Mouse (Mus musculus) liver, adult 2 months (tissue): ENCODE measurements at regions not wholly inside any gene's neighbourhood (a gene's known extent, or its start where the extent isn't known, plus 50 kb on each side); places are given as distances from the start of the nearest gene placed in this dataset.

Experiments used
- CTCF ChIP-seq: fragments of 200-500 bp; IDR thresholded peaks from 2 replicates; pipeline ENCODE4 v1.5.1; 2011; ENCODE audit warnings: low read depth, low read length, control low read depth
- POLR2A ChIP-seq: fragments of 200-500 bp; IDR thresholded peaks from 2 replicates; pipeline ENCODE4 v1.6.1; 2011; ENCODE audit warnings: low read length, control low read depth; ENCODE audit not compliant: insufficient read depth; ENCODE audit errors: extremely low read depth

- no peak for TF ChIP-seq CTCF
- no peak for TF ChIP-seq POLR2A
These were observed 137.0 kb upstream of the Tbc1d2b start for GRCm38 (mm10) chr9:90407573-90407972.
